Mouse (Mus musculus) ovary, postnatal 14 days (tissue): ENCODE measurements at regions not wholly inside any gene's neighbourhood (a gene's known extent, or its start where the extent isn't known, plus 50 kb on each side); places are given as distances from the start of the nearest gene placed in this dataset.

Source experiments
- DNase-seq: peaks from one replicate; pipeline ENCODE4 v3.0.0; 2022; ENCODE audit warnings: low spot score

GRCm38 (mm10) chr16:52744720-52745119, 290.8 kb upstream of the Alcam start:
- no peak for DNase-seq

DNA sequence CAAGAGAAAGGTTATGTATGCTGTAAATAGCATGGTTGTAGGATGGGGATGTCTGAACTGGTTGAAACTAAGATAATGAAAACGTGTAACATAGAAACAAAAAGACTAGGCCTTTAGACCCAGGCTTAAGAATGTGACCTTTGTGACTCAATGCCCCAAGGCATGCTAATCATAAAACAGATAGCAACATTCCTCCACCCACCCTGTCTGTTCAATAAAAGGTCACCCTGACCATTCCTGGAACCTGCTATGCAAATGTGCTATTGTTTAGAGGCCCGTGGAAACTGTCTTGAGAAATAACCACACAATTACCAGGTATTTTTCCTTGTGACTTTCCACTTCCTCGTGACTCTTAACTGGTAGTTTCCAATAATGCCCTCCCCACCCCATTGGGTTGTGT, 288.3 kb upstream of the Alcam start:
- DNase-seq: no peak

DNA sequence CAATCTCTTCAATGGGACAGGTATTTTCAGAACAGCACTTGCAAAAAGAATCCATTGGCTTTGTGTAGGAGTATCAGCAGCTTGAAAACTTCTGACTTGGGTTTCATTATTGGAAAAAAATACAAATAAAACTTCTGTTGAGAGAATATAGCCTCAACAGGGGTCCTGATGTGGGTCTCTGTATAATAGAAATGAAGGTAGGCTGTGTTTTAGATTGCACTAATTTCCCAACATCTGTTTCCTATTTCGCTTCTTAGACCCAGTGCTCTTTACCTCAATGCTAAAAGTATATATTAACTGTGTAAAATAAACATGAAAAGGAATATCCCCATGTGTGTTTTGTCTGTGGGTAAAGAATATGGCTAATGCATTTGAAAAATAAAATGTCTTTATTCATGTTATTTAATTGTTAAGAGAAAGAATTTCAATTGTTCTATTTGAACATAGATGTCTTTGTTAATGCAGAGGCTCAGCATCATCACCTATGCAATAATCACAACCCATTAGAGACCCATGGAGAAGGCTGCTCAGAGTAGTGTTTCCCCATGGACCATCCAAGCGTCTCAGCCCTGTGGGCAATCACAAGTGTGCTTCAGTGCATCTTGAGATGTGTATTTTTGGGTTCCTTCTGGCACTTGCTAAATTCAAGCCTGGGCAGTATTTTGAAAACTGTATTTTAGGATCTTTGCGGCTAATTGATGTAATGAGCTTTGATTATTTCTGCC, 272.4 kb upstream of the Alcam start:
- DNase-seq: no peak

DNA sequence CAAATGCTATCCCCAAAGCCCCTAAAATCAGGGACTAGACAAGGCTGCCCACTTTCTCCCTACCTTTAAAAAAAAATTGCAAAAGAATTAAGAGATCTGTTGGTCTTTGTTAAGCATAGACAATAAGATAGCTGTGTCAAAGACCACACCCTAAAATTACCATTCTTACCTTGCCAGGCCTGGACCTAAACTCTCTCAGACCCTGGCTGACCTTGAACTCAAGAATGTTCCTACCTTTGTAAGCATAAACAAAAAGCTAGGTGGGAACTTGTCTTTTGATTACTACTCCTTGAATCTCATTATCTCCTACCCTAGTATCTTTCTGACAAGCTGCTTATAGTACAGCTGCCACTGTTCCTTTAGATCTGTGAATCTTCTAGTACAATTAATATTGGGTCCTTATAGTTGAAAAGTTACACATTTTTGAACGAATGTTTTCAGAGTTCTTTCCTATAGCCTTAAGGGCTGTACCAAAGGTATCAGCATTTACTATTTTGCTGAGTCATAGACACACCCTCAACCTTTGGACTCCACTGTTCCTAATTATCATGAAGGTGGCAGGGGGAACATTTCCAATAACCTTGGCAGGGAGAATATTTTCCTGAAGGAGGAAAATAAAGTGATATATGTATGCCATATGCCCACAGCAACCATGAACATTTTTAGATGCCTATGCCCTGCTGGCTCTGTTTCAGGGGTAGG, 264.5 kb upstream of the Alcam start:
- no peak for DNase-seq

DNA sequence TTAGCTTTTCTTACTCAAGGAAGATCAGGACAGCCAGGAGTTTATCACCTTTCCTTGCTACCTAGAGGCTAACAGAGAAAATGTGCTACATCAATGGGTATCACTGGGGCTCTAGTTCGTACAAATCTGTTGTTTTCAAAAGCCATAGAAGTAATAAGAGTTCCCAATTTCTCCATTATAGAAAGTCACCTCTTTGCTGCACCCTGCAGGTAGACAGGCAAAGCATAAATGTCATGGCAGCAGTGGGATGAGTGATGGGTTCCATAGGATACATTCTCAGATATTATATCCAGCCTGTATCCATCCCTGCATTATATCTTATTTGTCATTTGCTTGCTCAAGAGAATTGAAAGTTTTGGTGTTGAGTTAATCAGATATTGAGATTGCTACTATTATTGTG, 236.4 kb upstream of the Alcam start:
- DNase-seq: no peak

- DNase-seq: no peak
Measured at GRCm38 (mm10) chr16:52654825-52655224, 201.0 kb upstream of the Alcam start.
